Mouse (Mus musculus) gastrocnemius, postnatal 10 days (tissue): ENCODE results near the gene Nt5c1b. TPM values are rescaled to one million over a fixed set of nuclear protein-coding genes. Genes with fewer than 3 reads are reported as not detected.

Source experiments
- DNase-seq: peaks from one replicate; pipeline ENCODE4 v3.0.0; 2021; ENCODE audit warnings: mixed read lengths
- long read RNA-seq, 2 experiments: library from polyadenylated mRNA; stranded (forward); transcript quantifications; one replicate each; pipeline ENCODE4 v2.0.0; 2021
- total RNA-seq, 2 experiments: library from RNA; stranded (reverse); gene quantifications; 2 replicates each; pipeline ENCODE4 v1.2.3; 2021

The Nt5c1b gene
- not detected for total RNA-seq
- long read RNA-seq, experiment 1: 0 reads
- long read RNA-seq, experiment 2: 0 reads

- DNase-seq: no peak
These were observed at the start of gene Nt5c1b for GRCm38 (mm10) chr12:10369673-10370072. Gene Nt5c1b (plus strand): TSS chr12:10369973.

GRCm38 (mm10) chr12:10327651-10328050, 42.1 kb upstream of the Nt5c1b start:
- no peak for DNase-seq

GRCm38 (mm10) chr12:10329460-10329859, 40.3 kb upstream of the Nt5c1b start:
- no peak for DNase-seq

- no peak for DNase-seq
These were observed 29.2 kb upstream of the Nt5c1b start for GRCm38 (mm10) chr12:10340604-10341003.

GRCm38 (mm10) chr12:10350706-10351105, 19.1 kb upstream of the Nt5c1b start:
- DNase-seq: no peak

- no peak for DNase-seq
These were observed 12.0 kb upstream of the Nt5c1b start for GRCm38 (mm10) chr12:10357756-10358155.

GRCm38 (mm10) chr12:10390671-10391441, 21.1 kb downstream of the Nt5c1b start, which contains the start of gene Rdh14:
Gene Rdh14 (plus strand): TSS chr12:10390772.
- DNase-seq: peak; percentile 93

- DNase-seq: no peak
These were observed 31.0 kb downstream of the Nt5c1b start for GRCm38 (mm10) chr12:10400788-10401187.

GRCm38 (mm10) chr12:10402421-10403115, 32.8 kb downstream of the Nt5c1b start:
- no peak for DNase-seq

- no peak for DNase-seq
These were observed 40.9 kb downstream of the Nt5c1b start for GRCm38 (mm10) chr12:10410511-10411179.

GRCm38 (mm10) chr12:10411453-10411852, 41.7 kb downstream of the Nt5c1b start:
- DNase-seq: no peak

GRCm38 (mm10) chr12:10422347-10422746, 52.6 kb downstream of the Nt5c1b start:
- no peak for DNase-seq

GRCm38 (mm10) chr12:10425982-10426863, 56.5 kb downstream of the Nt5c1b start:
- DNase-seq: no peak

GRCm38 (mm10) chr12:10430999-10431398, 61.2 kb downstream of the Nt5c1b start:
- DNase-seq: no peak

- peak; percentile 92 for DNase-seq
These were observed 68.6 kb downstream of the Nt5c1b start for GRCm38 (mm10) chr12:10438054-10439001.

Other genes with a start within 250 kb of the Nt5c1b start
- gene Rdh14, start 20.8 kb downstream of the Nt5c1b start, total RNA-seq: 10 to 100 TPM; 31.3 to 36.5 TPM